Mouse (Mus musculus) midbrain, postnatal 0 days (tissue): ENCODE data around the gene Polr1a. TPM values are rescaled to one million over a fixed set of nuclear protein-coding genes. Genes with fewer than 3 reads are reported as not detected.

Experiments
- ATAC-seq: fragments of 200-750 bp; cut with Nextera tagmentation; 2 replicates; pipeline ENCODE4 v1.8.0; 2017; ENCODE audit warnings: moderate number of reproducible peaks, mild to moderate bottlenecking, moderate TSS enrichment, moderate library complexity; ENCODE audit not compliant: low FRiP score
- DNase-seq: peaks from one replicate; pipeline ENCODE4 v3.0.0-alpha.2; 2015; ENCODE audit warnings: low spot score
- H3K27ac ChIP-seq: fragments of 300-500 bp; sonication (generic); 2 replicates; pipeline ENCODE4 v1.5.1; 2014; ENCODE audit warnings: low read depth, mild to moderate bottlenecking, low read length, mixed read lengths
- H3K27me3 ChIP-seq: fragments of 300-500 bp; sonication (generic); 2 replicates; pipeline ENCODE4 v1.6.1; 2014; ENCODE audit warnings: low read length, control low read depth, mixed read lengths; ENCODE audit not compliant: insufficient read depth
- H3K36me3 ChIP-seq: fragments of 300-500 bp; sonication (generic); 2 replicates; pipeline ENCODE4 v1.6.1; 2014; ENCODE audit warnings: low read length, control low read depth, mixed read lengths; ENCODE audit not compliant: insufficient read depth
- H3K4me1 ChIP-seq: fragments of 300-500 bp; sonication (generic); 2 replicates; pipeline ENCODE4 v1.6.1; 2014; ENCODE audit warnings: mild to moderate bottlenecking, control low read depth, antibody characterized with exemption, low read length, mixed read lengths; ENCODE audit not compliant: insufficient read depth
- H3K4me2 ChIP-seq: fragments of 300-500 bp; sonication (generic); 2 replicates; pipeline ENCODE4 v1.6.1; 2014; ENCODE audit warnings: low read depth, mild to moderate bottlenecking, low read length, mixed read lengths; ENCODE audit not compliant: poor library complexity, severe bottlenecking
- H3K4me3 ChIP-seq: fragments of 300-500 bp; sonication (generic); 2 replicates; pipeline ENCODE4 v1.5.1; 2014; ENCODE audit warnings: low read depth, mild to moderate bottlenecking, low read length, moderate library complexity
- H3K9ac ChIP-seq: fragments of 300-500 bp; sonication (generic); replicated peaks from 2 replicates; pipeline ENCODE4 v1.6.1; 2014; ENCODE audit warnings: mild to moderate bottlenecking, low read length, moderate library complexity, mixed read lengths; ENCODE audit not compliant: poor library complexity, severe bottlenecking
- H3K9me3 ChIP-seq: fragments of 300-500 bp; sonication (generic); 2 replicates; pipeline ENCODE4 v1.6.1; 2016; ENCODE audit warnings: low read length, control low read depth
- CTCF ChIP-seq: IDR thresholded peaks from 2 replicates; pipeline ENCODE4 v1.5.1; 2016; ENCODE audit warnings: antibody characterized with exemption, mild to moderate bottlenecking
- WGBS: fragments of 180-500 bp; shearing (Covaris S2); extraction: QIAGEN DNeasy Blood & Tissue Kit; methylation state at CpG from one replicate; pipeline ENCODE4 v1.1.7; 2014; 5-methylcytosine and 5-hydroxymethylcytosine counted together
- polyA plus RNA-seq: library from polyadenylated mRNA; unstranded; fragments of >200 nt; fragmentation: Nextera tagmentation; extraction: Ambion mirVana; gene quantifications from 2 replicates; pipeline ENCODE4 v1.2.1, GENCODE M21; 2015
- total RNA-seq: library from RNA; depleted of rRNA; stranded (reverse); fragments of >200 nt; gene quantifications from 2 replicates; pipeline ENCODE4 v1.2.3, GENCODE M21; 2014

Gene Polr1a
- total and polyA plus RNA-seq, 2 experiments from 2014 or later = 15.8 to 21.8 TPM

DNA sequence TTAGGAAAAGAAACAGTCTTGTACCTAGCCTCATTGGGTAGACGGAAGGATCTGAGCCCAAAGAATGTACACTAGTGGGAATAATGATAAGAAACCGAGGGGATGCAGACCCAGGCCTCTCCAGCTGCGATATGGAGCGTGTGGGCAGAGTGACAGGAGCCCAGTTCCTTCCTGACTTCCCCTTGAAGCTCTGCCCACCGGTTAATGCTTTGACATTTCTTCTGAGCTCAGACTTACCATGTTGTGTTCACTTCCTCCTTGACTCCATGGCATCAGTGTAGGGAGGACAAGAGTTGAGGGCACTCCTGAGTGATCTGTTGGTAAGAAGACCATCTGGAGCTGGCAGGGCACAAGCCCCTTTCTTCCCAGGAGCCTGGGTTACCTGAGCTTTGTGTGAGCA is 53.3 kb downstream of the Polr1a start:
- Histone ChIP-seq H3K27ac (no peak overlapping the region), H3K9ac (no peak overlapping the region), H3K9me3 (no peaks in the 10 kb centered on the region), H3K27me3 (no peaks in the 10 kb centered on the region), H3K4me3 (no peak overlapping the region), H3K36me3 (peaks cover 17% of the 10 kb centered on the region), H3K4me1 (no peaks in the 10 kb centered on the region), H3K4me2 (no peak overlapping the region)
- 91% methylated on average over 5 of the region's 5 CpGs for WGBS
- TF ChIP-seq CTCF = no peak
- DNase-seq (no peak), ATAC-seq (no peak)

DNA sequence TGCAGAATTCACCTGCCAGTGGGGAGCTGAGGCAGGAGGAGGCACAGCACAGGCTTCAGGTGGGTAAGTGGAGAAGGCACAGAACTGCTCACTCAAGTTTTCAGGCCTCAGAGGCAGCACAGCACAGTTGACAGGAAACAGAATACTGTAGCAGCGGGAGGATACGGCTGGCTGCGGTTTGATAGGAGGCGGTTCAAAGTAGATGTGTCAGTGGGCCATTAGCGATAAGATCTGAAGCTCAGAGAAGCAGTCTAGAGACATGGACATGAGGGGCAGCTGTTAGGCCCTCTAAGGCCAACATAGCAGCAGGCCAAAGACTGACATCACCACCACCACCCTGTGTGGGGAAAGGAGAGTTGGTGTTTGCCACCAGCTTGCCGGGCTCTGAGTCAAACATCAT is 53.9 kb downstream of the Polr1a start:
- no peak for DNase-seq
- no peak for TF ChIP-seq CTCF
- H3K9ac ChIP-seq = no peak overlapping the region
- H3K36me3 ChIP-seq = peaks cover 22% of the 10 kb centered on the region
- H3K4me1 ChIP-seq = no peaks in the 10 kb centered on the region
- H3K9me3 ChIP-seq = no peaks in the 10 kb centered on the region
- ATAC-seq = no peak
- H3K4me3 ChIP-seq = no peak overlapping the region
- no peak overlapping the region for H3K27ac ChIP-seq
- no peak overlapping the region for H3K4me2 ChIP-seq
- H3K27me3 ChIP-seq = no peaks in the 10 kb centered on the region
- WGBS = 94% methylated on average over 6 of the region's 6 CpGs

DNA sequence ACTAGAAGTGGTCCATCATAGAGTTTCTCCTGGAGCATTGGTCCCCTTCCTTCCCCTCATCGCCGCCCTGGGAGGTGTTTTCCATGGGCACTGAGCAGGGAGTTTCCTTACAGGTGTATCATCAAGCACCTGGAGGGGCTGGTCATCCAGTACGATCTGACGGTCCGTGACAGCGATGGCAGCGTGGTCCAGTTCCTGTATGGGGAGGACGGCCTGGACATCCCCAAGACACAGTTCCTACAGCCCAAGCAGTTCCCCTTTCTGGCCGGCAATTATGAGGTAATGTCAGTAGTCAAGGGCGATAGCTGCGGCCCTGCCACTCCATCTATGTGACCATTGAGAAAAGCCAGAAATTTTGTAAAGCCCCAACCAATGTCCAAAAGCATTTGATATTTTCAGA is 54.7 kb downstream of the Polr1a start:
- over 99% methylated on average over 11 of the region's 11 CpGs for WGBS
- Histone ChIP-seq H3K36me3 (peaks cover 24% of the 10 kb centered on the region), H3K27ac (no peak overlapping the region), H3K4me1 (no peaks in the 10 kb centered on the region), H3K4me3 (no peak overlapping the region), H3K9ac (no peak overlapping the region), H3K9me3 (no peaks in the 10 kb centered on the region), H3K27me3 (no peaks in the 10 kb centered on the region), H3K4me2 (no peak overlapping the region)
- DNase-seq = no peak
- ATAC-seq = no peak
- no peak for TF ChIP-seq CTCF

DNA sequence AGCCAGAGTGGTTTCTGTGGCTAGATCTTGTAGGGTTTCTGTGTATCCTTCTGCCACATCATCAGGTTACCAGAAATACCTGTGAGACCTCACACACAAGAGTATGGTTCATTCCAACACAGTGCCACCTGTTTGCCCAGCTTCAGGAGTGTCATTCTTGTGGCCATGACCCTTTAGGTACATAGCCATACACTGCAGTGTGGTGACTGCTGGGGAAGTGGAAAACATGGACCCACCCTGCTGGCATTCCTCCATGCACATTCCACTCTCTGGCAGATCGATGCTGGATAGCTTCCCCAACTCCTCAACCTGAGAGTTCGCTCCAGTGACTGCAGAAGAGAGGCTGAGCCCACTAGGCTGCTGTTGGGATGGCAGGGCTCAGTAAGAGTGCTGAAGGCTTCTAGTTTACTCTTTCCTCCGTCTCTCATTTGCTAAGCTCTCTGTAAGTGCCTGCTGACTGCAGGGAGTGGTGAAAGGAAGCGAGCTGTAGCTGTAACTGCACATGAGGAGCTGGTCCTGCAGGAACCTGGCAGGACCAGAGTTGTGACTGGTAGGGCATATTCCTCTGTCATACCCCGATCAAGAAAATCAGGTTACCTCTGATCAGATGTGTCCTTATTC is 57.9 kb downstream of the Polr1a start:
- no peak for TF ChIP-seq CTCF
- DNase-seq (no peak), ATAC-seq (no peak)
- no peak overlapping the region for H3K9ac ChIP-seq
- no peaks in the 10 kb centered on the region for H3K9me3 ChIP-seq
- WGBS = 88% methylated on average over 5 of the region's 5 CpGs
- no peak overlapping the region for H3K27ac ChIP-seq
- H3K4me1 ChIP-seq = no peaks in the 10 kb centered on the region
- no peak overlapping the region for H3K4me2 ChIP-seq
- peaks cover 40% of the 10 kb centered on the region for H3K36me3 ChIP-seq
- H3K4me3 ChIP-seq = no peak overlapping the region
- no peaks in the 10 kb centered on the region for H3K27me3 ChIP-seq

DNA sequence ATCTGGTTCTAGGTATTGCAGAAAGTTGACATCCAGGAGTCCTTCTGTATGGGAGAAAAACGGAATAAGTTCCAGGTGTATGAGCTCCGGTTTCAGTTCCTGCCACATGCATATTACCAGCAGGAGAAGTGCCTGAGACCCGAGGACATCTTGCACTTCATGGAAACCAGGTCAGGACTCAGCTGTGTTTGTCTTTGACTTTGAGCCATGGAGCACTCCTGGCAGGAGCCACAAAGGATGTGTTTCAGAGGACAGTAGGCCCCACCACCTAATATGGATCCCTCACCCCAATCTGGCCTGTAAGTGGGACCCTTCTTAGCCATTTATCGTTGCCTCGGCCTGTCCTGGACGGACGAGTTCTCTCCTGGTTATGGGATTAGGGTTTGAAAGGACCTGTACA is 59.0 kb downstream of the Polr1a start:
- Histone ChIP-seq H3K27me3 (no peaks in the 10 kb centered on the region), H3K4me2 (no peak overlapping the region), H3K36me3 (peaks cover 49% of the 10 kb centered on the region), H3K27ac (no peak overlapping the region), H3K9ac (no peak overlapping the region), H3K4me1 (no peaks in the 10 kb centered on the region), H3K9me3 (no peaks in the 10 kb centered on the region), H3K4me3 (no peak overlapping the region)
- no peak for TF ChIP-seq CTCF
- 89% methylated on average over 7 of the region's 7 CpGs for WGBS
- ATAC-seq = no peak
- no peak for DNase-seq

DNA sequence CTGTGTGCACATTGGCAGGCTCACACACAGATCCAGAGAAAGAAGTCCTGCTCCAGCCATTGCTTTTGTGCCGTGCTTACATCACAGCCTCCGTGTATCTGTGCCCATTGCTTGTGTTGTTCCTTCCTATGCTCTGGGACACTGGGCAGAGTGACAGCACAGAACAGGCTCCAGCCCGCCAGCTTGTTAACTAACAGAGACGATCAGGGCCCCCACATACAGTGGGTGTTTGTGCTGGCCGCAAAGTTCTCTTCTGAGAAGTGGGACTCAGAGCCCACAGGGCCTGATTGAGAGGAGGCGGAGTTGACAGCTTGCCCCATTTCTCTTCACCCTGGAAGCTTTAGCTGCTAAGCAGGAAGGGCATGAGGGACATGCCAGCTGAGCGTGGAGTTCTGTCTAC is 60.6 kb downstream of the Polr1a start:
- Histone ChIP-seq H3K9me3 (no peaks in the 10 kb centered on the region), H3K4me2 (no peak overlapping the region), H3K4me3 (no peak overlapping the region), H3K4me1 (no peaks in the 10 kb centered on the region), H3K9ac (no peak overlapping the region), H3K27ac (no peak overlapping the region), H3K36me3 (peaks cover 62% of the 10 kb centered on the region), H3K27me3 (no peaks in the 10 kb centered on the region)
- 86% methylated on average over 7 of the region's 7 CpGs for WGBS
- TF ChIP-seq CTCF = no peak
- ATAC-seq (no peak; the same call in 1 of the 2 replicates), DNase-seq (no peak)
